Mouse (Mus musculus): ENCODE measurements around the gene Stoml2. TPM values are rescaled to one million over a fixed set of nuclear protein-coding genes. Genes with fewer than 3 reads are reported as not detected.

Stoml2 gene
- polyA plus RNA-seq (2014; fragmentation: Nextera tagmentation; extraction: Ambion mirVana): 360 and 370 TPM in 2 replicates

GRCm38 (mm10) chr4:43031237-43031995, at the start of gene Stoml2:
TSS of gene Stoml2 (minus strand) at chr4:43031710.
- peak within 1 kb of the TSS; percentile 82 for H3K27ac ChIP-seq (ENCODE audit: low read depth, low read length)
- H3K4me3 ChIP-seq (ENCODE audit: low read depth, low read length): peak within 1 kb of the TSS; percentile 77
- peaks cover 22% of the 10 kb centered on the region for H3K36me3 ChIP-seq (ENCODE audit: control insufficient read depth, insufficient read depth, low read length)
- H3K27me3 ChIP-seq (ENCODE audit: control insufficient read depth, insufficient read depth, low read length): no peaks in the 10 kb centered on the region
- no peaks in the 10 kb centered on the region for H3K9me3 ChIP-seq (ENCODE audit: control insufficient read depth, low read length)
- peaks cover 10% of the 10 kb centered on the region for H3K4me1 ChIP-seq (ENCODE audit: control insufficient read depth, insufficient read depth, low read length)
- H3K9ac ChIP-seq (ENCODE audit: low read length): peak within 1 kb of the TSS; percentile 90
- DNase-seq (ENCODE audit: low spot score) (peak; percentile 92), ATAC-seq (ENCODE audit: insufficient read depth, low FRiP score, low TSS enrichment) (peak; percentile 94)
- peak within 1 kb of the TSS; percentile 81 for H3K4me2 ChIP-seq (ENCODE audit: low read depth)
- WGBS: under 1% methylated on average over 38 of the region's 38 CpGs

GRCm38 (mm10) chr4:43078071-43078718, 46.7 kb upstream of the Stoml2 start:
- Histone ChIP-seq H3K4me3 (ENCODE audit: low read depth, low read length) (no peak overlapping the region), H3K27ac (ENCODE audit: low read depth, low read length) (no peak overlapping the region), H3K4me2 (ENCODE audit: low read depth) (no peak overlapping the region), H3K36me3 (ENCODE audit: control insufficient read depth, insufficient read depth, low read length) (no peaks in the 10 kb centered on the region), H3K9ac (ENCODE audit: low read length) (no peak overlapping the region), H3K9me3 (ENCODE audit: control insufficient read depth, low read length) (no peaks in the 10 kb centered on the region), H3K4me1 (ENCODE audit: control insufficient read depth, insufficient read depth, low read length) (no peaks in the 10 kb centered on the region), H3K27me3 (ENCODE audit: control insufficient read depth, insufficient read depth, low read length) (no peaks in the 10 kb centered on the region)
- ATAC-seq (ENCODE audit: insufficient read depth, low FRiP score, low TSS enrichment) (no peak), DNase-seq (ENCODE audit: low spot score) (no peak)
- 77% methylated on average over 7 of the region's 7 CpGs for WGBS

GRCm38 (mm10) chr4:43074923-43075322, 43.4 kb upstream of the Stoml2 start:
- no peaks in the 10 kb centered on the region for H3K36me3 ChIP-seq (ENCODE audit: control insufficient read depth, insufficient read depth, low read length)
- no peaks in the 10 kb centered on the region for H3K9me3 ChIP-seq (ENCODE audit: control insufficient read depth, low read length)
- H3K4me1 ChIP-seq (ENCODE audit: control insufficient read depth, insufficient read depth, low read length): no peaks in the 10 kb centered on the region
- no peak overlapping the region for H3K9ac ChIP-seq (ENCODE audit: low read length)
- H3K4me3 ChIP-seq (ENCODE audit: low read depth, low read length): no peak overlapping the region
- H3K4me2 ChIP-seq (ENCODE audit: low read depth): no peak overlapping the region
- no peak overlapping the region for H3K27ac ChIP-seq (ENCODE audit: low read depth, low read length)
- H3K27me3 ChIP-seq (ENCODE audit: control insufficient read depth, insufficient read depth, low read length): no peaks in the 10 kb centered on the region
- ATAC-seq (ENCODE audit: insufficient read depth, low FRiP score, low TSS enrichment): no peak
- no peak for DNase-seq (ENCODE audit: low spot score)

GRCm38 (mm10) chr4:43065471-43065870, 34.0 kb upstream of the Stoml2 start:
- 97% methylated on average over 4 of the region's 4 CpGs for WGBS
- H3K27ac ChIP-seq (ENCODE audit: low read depth, low read length): no peak overlapping the region
- no peak for ATAC-seq (ENCODE audit: insufficient read depth, low FRiP score, low TSS enrichment)
- H3K4me2 ChIP-seq (ENCODE audit: low read depth): no peak overlapping the region
- H3K9ac ChIP-seq (ENCODE audit: low read length): no peak overlapping the region
- DNase-seq (ENCODE audit: low spot score): no peak
- H3K9me3 ChIP-seq (ENCODE audit: control insufficient read depth, low read length): no peaks in the 10 kb centered on the region
- H3K27me3 ChIP-seq (ENCODE audit: control insufficient read depth, insufficient read depth, low read length): no peaks in the 10 kb centered on the region
- no peak overlapping the region for H3K4me3 ChIP-seq (ENCODE audit: low read depth, low read length)
- H3K36me3 ChIP-seq (ENCODE audit: control insufficient read depth, insufficient read depth, low read length): no peaks in the 10 kb centered on the region
- H3K4me1 ChIP-seq (ENCODE audit: control insufficient read depth, insufficient read depth, low read length): no peaks in the 10 kb centered on the region

GRCm38 (mm10) chr4:43060286-43060685, 28.8 kb upstream of the Stoml2 start:
- ATAC-seq (ENCODE audit: insufficient read depth, low FRiP score, low TSS enrichment): no peak
- no peak overlapping the region for H3K27ac ChIP-seq (ENCODE audit: low read depth, low read length)
- H3K9ac ChIP-seq (ENCODE audit: low read length): no peak overlapping the region
- no peak for DNase-seq (ENCODE audit: low spot score)
- H3K4me2 ChIP-seq (ENCODE audit: low read depth): no peak overlapping the region
- no peaks in the 10 kb centered on the region for H3K9me3 ChIP-seq (ENCODE audit: control insufficient read depth, low read length)
- 79% methylated on average over 3 of the region's 3 CpGs for WGBS
- H3K27me3 ChIP-seq (ENCODE audit: control insufficient read depth, insufficient read depth, low read length): no peaks in the 10 kb centered on the region
- H3K4me1 ChIP-seq (ENCODE audit: control insufficient read depth, insufficient read depth, low read length): no peaks in the 10 kb centered on the region
- no peaks in the 10 kb centered on the region for H3K36me3 ChIP-seq (ENCODE audit: control insufficient read depth, insufficient read depth, low read length)
- H3K4me3 ChIP-seq (ENCODE audit: low read depth, low read length): no peak overlapping the region

- H3K4me3 ChIP-seq (ENCODE audit: low read depth, low read length): peak overlapping the region; percentile 71
- H3K9me3 ChIP-seq (ENCODE audit: control insufficient read depth, low read length): no peaks in the 10 kb centered on the region
- peak overlapping the region; percentile 83 for H3K4me2 ChIP-seq (ENCODE audit: low read depth)
- WGBS: 48% methylated on average over 3 of the region's 3 CpGs
- DNase-seq (ENCODE audit: low spot score): no peak
- ATAC-seq (ENCODE audit: insufficient read depth, low FRiP score, low TSS enrichment): no peak
- no peaks in the 10 kb centered on the region for H3K36me3 ChIP-seq (ENCODE audit: control insufficient read depth, insufficient read depth, low read length)
- H3K4me1 ChIP-seq (ENCODE audit: control insufficient read depth, insufficient read depth, low read length): no peaks in the 10 kb centered on the region
- no peak overlapping the region; the same call in 1 of the 2 replicates for H3K9ac ChIP-seq (ENCODE audit: low read length)
- no peak overlapping the region for H3K27ac ChIP-seq (ENCODE audit: low read depth, low read length)
- no peaks in the 10 kb centered on the region for H3K27me3 ChIP-seq (ENCODE audit: control insufficient read depth, insufficient read depth, low read length)
Observed at GRCm38 (mm10) chr4:43059697-43060096, 28.2 kb upstream of the Stoml2 start.

GRCm38 (mm10) chr4:43058753-43059654, 27.5 kb upstream of the Stoml2 start, which contains the start of gene Unc13b:
TSS of gene Unc13b (plus strand) at chr4:43058953.
- Histone ChIP-seq H3K27me3 (ENCODE audit: control insufficient read depth, insufficient read depth, low read length) (no peaks in the 10 kb centered on the region), H3K9me3 (ENCODE audit: control insufficient read depth, low read length) (no peaks in the 10 kb centered on the region), H3K4me2 (ENCODE audit: low read depth) (peak within 1 kb of the TSS; percentile 83), H3K27ac (ENCODE audit: low read depth, low read length) (peak within 1 kb of the TSS; percentile 57; the same call in 1 of the 2 replicates), H3K4me3 (ENCODE audit: low read depth, low read length) (peak within 1 kb of the TSS; percentile 71), H3K4me1 (ENCODE audit: control insufficient read depth, insufficient read depth, low read length) (no peaks in the 10 kb centered on the region), H3K36me3 (ENCODE audit: control insufficient read depth, insufficient read depth, low read length) (no peaks in the 10 kb centered on the region), H3K9ac (ENCODE audit: low read length) (peak within 1 kb of the TSS; percentile 78)
- under 1% methylated on average over 65 of the region's 90 CpGs for WGBS
- DNase-seq (ENCODE audit: low spot score): peak; percentile 91
- peak; percentile 96 for ATAC-seq (ENCODE audit: insufficient read depth, low FRiP score, low TSS enrichment)

GRCm38 (mm10) chr4:43058392-43058752, 26.9 kb upstream of the Stoml2 start:
- H3K9me3 ChIP-seq (ENCODE audit: control insufficient read depth, low read length): no peaks in the 10 kb centered on the region
- DNase-seq (ENCODE audit: low spot score): no peak
- peak overlapping the region; percentile 71 for H3K4me3 ChIP-seq (ENCODE audit: low read depth, low read length)
- WGBS: 19% methylated on average over 8 of the region's 8 CpGs
- H3K4me2 ChIP-seq (ENCODE audit: low read depth): peak overlapping the region; percentile 83
- no peaks in the 10 kb centered on the region for H3K36me3 ChIP-seq (ENCODE audit: control insufficient read depth, insufficient read depth, low read length)
- H3K4me1 ChIP-seq (ENCODE audit: control insufficient read depth, insufficient read depth, low read length): no peaks in the 10 kb centered on the region
- H3K27me3 ChIP-seq (ENCODE audit: control insufficient read depth, insufficient read depth, low read length): no peaks in the 10 kb centered on the region
- no peak overlapping the region for H3K27ac ChIP-seq (ENCODE audit: low read depth, low read length)
- no peak overlapping the region for H3K9ac ChIP-seq (ENCODE audit: low read length)
- 0 out of 2 replicates have a peak, but pooled peaks have one; percentile 18 for ATAC-seq (ENCODE audit: insufficient read depth, low FRiP score, low TSS enrichment)

Data from neural tube, embryonic 11.5 days (tissue).